Mouse (Mus musculus) hindbrain, embryonic 16.5 days (tissue): Measurements from ENCODE around the gene Ptch2. TPM values are rescaled to one million over a fixed set of nuclear protein-coding genes. Genes with fewer than 3 reads are reported as not detected.

Experiments
- ATAC-seq: fragments of 200-750 bp; cut with Nextera tagmentation; 2 replicates; pipeline ENCODE4 v1.8.0; 2017; ENCODE audit warnings: moderate TSS enrichment, moderate library complexity
- H3K27ac ChIP-seq: fragments of 300-500 bp; sonication (generic); 2 replicates; pipeline ENCODE4 v1.5.1; 2014; ENCODE audit warnings: low read depth, mild to moderate bottlenecking, control low read depth, low read length, moderate library complexity
- H3K27me3 ChIP-seq: fragments of 300-500 bp; sonication (generic); replicated peaks from 2 replicates; pipeline ENCODE4 v1.6.1; 2014; ENCODE audit warnings: low read length; ENCODE audit not compliant: control insufficient read depth, insufficient read depth
- H3K36me3 ChIP-seq: fragments of 300-500 bp; sonication (generic); 2 replicates; pipeline ENCODE4 v1.6.1; 2014; ENCODE audit warnings: mild to moderate bottlenecking, low read length, moderate library complexity, mixed read lengths; ENCODE audit not compliant: control insufficient read depth, insufficient read depth
- H3K4me1 ChIP-seq: fragments of 300-500 bp; sonication (generic); 2 replicates; pipeline ENCODE4 v1.6.1; 2014; ENCODE audit warnings: low read depth, low read length; ENCODE audit not compliant: control insufficient read depth, insufficient read depth
- H3K4me2 ChIP-seq: fragments of 300-500 bp; sonication (generic); 2 replicates; pipeline ENCODE4 v1.6.1; 2014; ENCODE audit warnings: mild to moderate bottlenecking, low read length, control low read depth, moderate library complexity
- H3K4me3 ChIP-seq: fragments of 300-500 bp; sonication (generic); 2 replicates; pipeline ENCODE4 v1.5.1; 2014; ENCODE audit warnings: mild to moderate bottlenecking, low read length, control low read depth, moderate library complexity
- H3K9ac ChIP-seq: fragments of 300-500 bp; sonication (generic); 2 replicates; pipeline ENCODE4 v1.6.1; 2014; ENCODE audit warnings: low read depth, mild to moderate bottlenecking, control low read depth, low read length, moderate library complexity
- H3K9me3 ChIP-seq: fragments of 300-500 bp; sonication (generic); 2 replicates; pipeline ENCODE4 v1.6.1; 2014; ENCODE audit warnings: mild to moderate bottlenecking, low read length, moderate library complexity; ENCODE audit not compliant: control insufficient read depth
- WGBS: fragments of 180-500 bp; shearing (Covaris S2); extraction: QIAGEN DNeasy Blood & Tissue Kit; methylation state at CpG from one replicate; pipeline ENCODE4 v1.1.7; 2014; 5-methylcytosine and 5-hydroxymethylcytosine counted together
- polyA plus RNA-seq: library from polyadenylated mRNA; unstranded; fragments of >200 nt; fragmentation: Nextera tagmentation; extraction: Ambion mirVana; gene quantifications from 2 replicates; pipeline ENCODE4 v1.2.1, GENCODE M21; 2015

Ptch2 gene
- polyA plus RNA-seq, 1 experiment from 2014 or later: 7.8 TPM

GRCm38 (mm10) chr4:117123546-117124217, 27.8 kb downstream of the Ptch2 start:
- no peak overlapping the region for H3K4me3 ChIP-seq
- no peak overlapping the region for H3K4me2 ChIP-seq
- no peak for ATAC-seq
- no peak overlapping the region for H3K27ac ChIP-seq
- peaks cover 12% of the 10 kb centered on the region for H3K36me3 ChIP-seq
- no peaks in the 10 kb centered on the region for H3K27me3 ChIP-seq
- WGBS: 83% methylated on average over 7 of the region's 9 CpGs
- H3K4me1 ChIP-seq: peaks cover 23% of the 10 kb centered on the region
- no peaks in the 10 kb centered on the region for H3K9me3 ChIP-seq
- H3K9ac ChIP-seq: no peak overlapping the region

- 98% methylated on average over 3 of the region's 3 CpGs for WGBS
Measured at GRCm38 (mm10) chr4:117124218-117124517, 28.3 kb downstream of the Ptch2 start.

GRCm38 (mm10) chr4:117124518-117125347, 28.9 kb downstream of the Ptch2 start:
- Histone ChIP-seq H3K27me3 (no peaks in the 10 kb centered on the region), H3K4me1 (peaks cover 21% of the 10 kb centered on the region), H3K9me3 (no peaks in the 10 kb centered on the region), H3K4me3 (no peak overlapping the region), H3K36me3 (peaks cover 15% of the 10 kb centered on the region), H3K27ac (peak overlapping the region; percentile 79), H3K4me2 (peak overlapping the region; percentile 12; the same call in 1 of the 2 replicates), H3K9ac (peak overlapping the region; percentile 65)
- ATAC-seq: no peak
- WGBS: 76% methylated on average over 14 of the region's 14 CpGs

More at GRCm38 (mm10) chr4:117124218-117124517, 28.3 kb downstream of the Ptch2 start:
- H3K36me3 ChIP-seq: peaks cover 15% of the 10 kb centered on the region
- no peak for ATAC-seq
- no peaks in the 10 kb centered on the region for H3K9me3 ChIP-seq
- no peak overlapping the region for H3K4me2 ChIP-seq
- peaks cover 23% of the 10 kb centered on the region for H3K4me1 ChIP-seq
- H3K4me3 ChIP-seq: no peak overlapping the region
- H3K27me3 ChIP-seq: no peaks in the 10 kb centered on the region
- H3K27ac ChIP-seq: no peak overlapping the region
- no peak overlapping the region for H3K9ac ChIP-seq

GRCm38 (mm10) chr4:117125348-117125909, 29.6 kb downstream of the Ptch2 start, which contains the start of gene Btbd19:
Btbd19 (minus strand) TSS chr4:117125725.
- 28% methylated on average over 8 of the region's 8 CpGs for WGBS
- H3K27me3 ChIP-seq: no peaks in the 10 kb centered on the region
- no peak within 1 kb of the TSS for H3K4me3 ChIP-seq
- peaks cover 18% of the 10 kb centered on the region for H3K4me1 ChIP-seq
- H3K27ac ChIP-seq: peak within 1 kb of the TSS; percentile 79
- H3K9me3 ChIP-seq: no peaks in the 10 kb centered on the region
- H3K4me2 ChIP-seq: peak within 1 kb of the TSS; percentile 12; the same call in 1 of the 2 replicates
- ATAC-seq: peak; percentile 18
- H3K9ac ChIP-seq: peak within 1 kb of the TSS; percentile 65
- peaks cover 20% of the 10 kb centered on the region for H3K36me3 ChIP-seq

GRCm38 (mm10) chr4:117125910-117126674, 30.2 kb downstream of the Ptch2 start:
- Histone ChIP-seq H3K36me3 (peaks cover 23% of the 10 kb centered on the region), H3K4me1 (peaks cover 15% of the 10 kb centered on the region), H3K27ac (peak overlapping the region; percentile 79), H3K27me3 (no peaks in the 10 kb centered on the region), H3K4me3 (no peak overlapping the region), H3K4me2 (no peak overlapping the region), H3K9me3 (no peaks in the 10 kb centered on the region), H3K9ac (peak overlapping the region; percentile 65)
- 45% methylated on average over 15 of the region's 15 CpGs for WGBS
- ATAC-seq: peak; percentile 22; the same call in 1 of the 2 replicates

- Histone ChIP-seq H3K4me2 (peak within 1 kb of the TSS; percentile 12; the same call in 1 of the 2 replicates), H3K4me1 (peaks cover 17% of the 10 kb centered on the region), H3K36me3 (peaks cover 28% of the 10 kb centered on the region), H3K4me3 (no peak within 1 kb of the TSS), H3K9me3 (no peaks in the 10 kb centered on the region), H3K9ac (peak within 1 kb of the TSS; percentile 65), H3K27ac (peak within 1 kb of the TSS; percentile 79), H3K27me3 (no peaks in the 10 kb centered on the region)
- no peak for ATAC-seq
- 87% methylated on average over 9 of the region's 9 CpGs for WGBS
Measured at GRCm38 (mm10) chr4:117126675-117127290, 30.9 kb downstream of the Ptch2 start, which contains the start of gene Tctex1d4. Tctex1d4 (plus strand) TSS chr4:117126794.

GRCm38 (mm10) chr4:117127991-117128686, 32.3 kb downstream of the Ptch2 start:
- ATAC-seq: no peak
- no peak overlapping the region for H3K4me2 ChIP-seq
- H3K27ac ChIP-seq: no peak overlapping the region
- H3K36me3 ChIP-seq: peaks cover 28% of the 10 kb centered on the region
- H3K27me3 ChIP-seq: no peaks in the 10 kb centered on the region
- 92% methylated on average over 33 of the region's 33 CpGs for WGBS
- H3K4me1 ChIP-seq: peaks cover 25% of the 10 kb centered on the region
- H3K9ac ChIP-seq: no peak overlapping the region
- no peaks in the 10 kb centered on the region for H3K9me3 ChIP-seq
- no peak overlapping the region for H3K4me3 ChIP-seq

GRCm38 (mm10) chr4:117130790-117131189, 34.9 kb downstream of the Ptch2 start:
- peaks cover 28% of the 10 kb centered on the region for H3K36me3 ChIP-seq
- H3K27ac ChIP-seq: no peak overlapping the region
- peaks cover 18% of the 10 kb centered on the region for H3K4me1 ChIP-seq
- no peak overlapping the region for H3K4me2 ChIP-seq
- no peak for ATAC-seq
- no peaks in the 10 kb centered on the region for H3K9me3 ChIP-seq
- H3K27me3 ChIP-seq: no peaks in the 10 kb centered on the region
- 36% methylated on average over 6 of the region's 6 CpGs for WGBS
- H3K9ac ChIP-seq: no peak overlapping the region
- no peak overlapping the region for H3K4me3 ChIP-seq
